Mouse (Mus musculus): ENCODE results near the gene Macrod2. TPM values are rescaled to one million over a fixed set of nuclear protein-coding genes. Genes with fewer than 3 reads are reported as not detected.

Gene Macrod2
- polyA plus RNA-seq, 1 experiment from 2014 or later = 47.6 TPM

DNA sequence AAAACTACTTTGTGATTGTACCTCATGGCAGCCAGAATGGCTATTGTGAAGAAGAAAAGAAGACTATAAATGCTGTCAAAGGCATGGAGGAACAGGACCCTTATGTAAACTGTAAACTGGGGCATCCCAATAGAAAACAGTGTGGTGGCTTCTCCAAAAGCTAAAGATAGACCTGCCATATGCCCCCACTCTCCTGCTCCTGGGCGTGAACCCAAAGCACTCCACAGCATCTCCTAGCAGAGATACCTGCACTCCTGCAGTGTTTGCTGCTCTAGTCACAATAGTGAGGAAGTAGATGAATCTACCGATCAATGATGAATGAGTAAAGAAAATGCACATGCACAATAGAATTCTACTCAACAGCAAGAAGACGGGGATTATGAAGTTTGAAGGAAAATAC is 554.4 kb downstream of the Macrod2 start:
- Histone ChIP-seq H3K4me3 (ENCODE audit: low read depth, low read length) (no peak overlapping the region), H3K4me1 (replicated peaks; ENCODE audit: control insufficient read depth, insufficient read depth, low read length) (no peaks in the 10 kb centered on the region), H3K4me2 (ENCODE audit: low read depth, low read length, severe bottlenecking) (no peak overlapping the region), H3K27ac (ENCODE audit: low read depth, low read length) (no peak overlapping the region), H3K27me3 (ENCODE audit: control insufficient read depth, insufficient read depth, low read length) (no peaks in the 10 kb centered on the region), H3K9me3 (ENCODE audit: control insufficient read depth, low read length) (no peaks in the 10 kb centered on the region), H3K36me3 (ENCODE audit: control insufficient read depth, insufficient read depth, low read length) (no peaks in the 10 kb centered on the region), H3K9ac (ENCODE audit: low read length) (no peak overlapping the region)
- WGBS = 91% methylated on average over 3 of the region's 3 CpGs
- DNase-seq (ENCODE audit: low spot score) (no peak), ATAC-seq (replicated peaks; ENCODE audit: low FRiP score) (no peak)

DNA sequence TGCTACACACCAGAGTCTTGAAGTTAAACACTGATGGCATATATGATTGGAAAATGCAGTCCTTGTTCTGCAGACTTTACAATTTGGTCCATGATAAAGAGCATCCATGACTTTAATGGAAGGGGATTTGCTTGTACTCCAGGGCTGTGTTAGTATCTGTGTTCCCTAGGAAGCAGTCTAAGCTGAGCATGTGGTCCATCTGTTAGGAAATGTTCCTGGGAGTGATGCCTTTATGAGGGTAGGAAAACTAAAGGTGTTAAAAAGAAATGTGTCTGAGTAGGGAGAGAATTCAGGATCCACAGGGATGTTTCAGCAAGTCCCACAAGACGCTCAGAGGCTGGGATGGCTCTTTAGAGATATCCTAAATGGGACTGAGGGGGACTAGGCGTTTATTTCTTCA is 564.1 kb downstream of the Macrod2 start:
- H3K4me3 ChIP-seq (ENCODE audit: low read depth, low read length) = no peak overlapping the region
- H3K4me2 ChIP-seq (ENCODE audit: low read depth, low read length, severe bottlenecking) = no peak overlapping the region
- 86% methylated on average over 2 of the region's 2 CpGs for WGBS
- no peak overlapping the region for H3K27ac ChIP-seq (ENCODE audit: low read depth, low read length)
- no peak for ATAC-seq (replicated peaks; ENCODE audit: low FRiP score)
- no peaks in the 10 kb centered on the region for H3K9me3 ChIP-seq (ENCODE audit: control insufficient read depth, low read length)
- no peak overlapping the region for H3K9ac ChIP-seq (ENCODE audit: low read length)
- H3K27me3 ChIP-seq (ENCODE audit: control insufficient read depth, insufficient read depth, low read length) = no peaks in the 10 kb centered on the region
- no peak for DNase-seq (ENCODE audit: low spot score)
- no peaks in the 10 kb centered on the region for H3K36me3 ChIP-seq (ENCODE audit: control insufficient read depth, insufficient read depth, low read length)
- H3K4me1 ChIP-seq (replicated peaks; ENCODE audit: control insufficient read depth, insufficient read depth, low read length) = no peaks in the 10 kb centered on the region

DNA sequence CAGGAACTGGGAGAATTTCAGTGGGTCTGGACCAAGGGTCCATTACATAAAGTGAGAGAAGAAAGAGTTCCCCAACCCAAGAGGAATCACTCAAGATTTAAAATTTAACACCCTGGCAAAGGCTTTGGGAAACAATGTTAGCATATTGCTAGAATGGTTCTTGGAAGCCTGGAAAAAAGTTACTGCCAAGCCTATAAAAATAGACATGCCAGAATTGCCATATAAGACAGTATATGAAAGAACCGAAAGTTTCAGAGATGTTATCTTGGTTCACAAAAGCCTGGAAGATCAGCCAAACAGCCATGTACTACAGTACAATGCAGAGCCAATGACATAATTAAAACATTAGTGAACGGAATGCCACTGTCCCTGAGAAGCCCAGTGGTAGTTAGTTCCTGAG is 575.1 kb downstream of the Macrod2 start:
- H3K27me3 ChIP-seq (ENCODE audit: control insufficient read depth, insufficient read depth, low read length) = no peaks in the 10 kb centered on the region
- no peak for ATAC-seq (replicated peaks; ENCODE audit: low FRiP score)

DNA sequence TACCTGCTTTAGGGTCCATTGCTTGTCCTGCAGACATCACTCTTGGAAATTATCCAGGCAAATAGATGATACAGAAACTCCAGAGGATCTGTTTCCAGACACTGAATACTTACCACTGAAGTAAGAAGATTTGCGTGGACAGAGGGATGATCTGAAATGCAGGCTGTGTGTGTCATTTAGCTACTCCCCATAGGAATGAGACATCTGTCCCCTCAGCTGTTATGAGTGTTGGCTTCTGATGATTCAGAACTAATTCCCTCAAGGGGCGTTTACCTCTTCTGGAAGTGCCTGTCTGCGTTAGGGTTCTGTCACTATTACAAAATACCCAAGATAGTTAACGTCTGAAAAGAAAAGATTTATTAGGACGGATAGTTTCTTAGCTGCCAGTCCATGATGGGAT is 576.7 kb downstream of the Macrod2 start:
- Histone ChIP-seq H3K27ac (ENCODE audit: low read depth, low read length) (no peak overlapping the region), H3K4me1 (replicated peaks; ENCODE audit: control insufficient read depth, insufficient read depth, low read length) (no peaks in the 10 kb centered on the region), H3K9me3 (ENCODE audit: control insufficient read depth, low read length) (no peaks in the 10 kb centered on the region), H3K4me2 (ENCODE audit: low read depth, low read length, severe bottlenecking) (no peak overlapping the region), H3K4me3 (ENCODE audit: low read depth, low read length) (no peak overlapping the region), H3K9ac (ENCODE audit: low read length) (no peak overlapping the region), H3K36me3 (ENCODE audit: control insufficient read depth, insufficient read depth, low read length) (no peaks in the 10 kb centered on the region), H3K27me3 (ENCODE audit: control insufficient read depth, insufficient read depth, low read length) (no peaks in the 10 kb centered on the region)
- DNase-seq (ENCODE audit: low spot score) (no peak), ATAC-seq (replicated peaks; ENCODE audit: low FRiP score) (no peak)
- WGBS = 81% methylated on average over 5 of the region's 5 CpGs

More for the DNA sequence above, 575.1 kb downstream of the Macrod2 start:
- Histone ChIP-seq H3K27ac (ENCODE audit: low read depth, low read length) (no peak overlapping the region), H3K4me3 (ENCODE audit: low read depth, low read length) (no peak overlapping the region), H3K9ac (ENCODE audit: low read length) (no peak overlapping the region), H3K9me3 (ENCODE audit: control insufficient read depth, low read length) (no peaks in the 10 kb centered on the region), H3K4me1 (replicated peaks; ENCODE audit: control insufficient read depth, insufficient read depth, low read length) (no peaks in the 10 kb centered on the region), H3K36me3 (ENCODE audit: control insufficient read depth, insufficient read depth, low read length) (no peaks in the 10 kb centered on the region), H3K4me2 (ENCODE audit: low read depth, low read length, severe bottlenecking) (no peak overlapping the region)
- DNase-seq (ENCODE audit: low spot score) = no peak
- WGBS = 88% methylated on average over 2 of the region's 2 CpGs

DNA sequence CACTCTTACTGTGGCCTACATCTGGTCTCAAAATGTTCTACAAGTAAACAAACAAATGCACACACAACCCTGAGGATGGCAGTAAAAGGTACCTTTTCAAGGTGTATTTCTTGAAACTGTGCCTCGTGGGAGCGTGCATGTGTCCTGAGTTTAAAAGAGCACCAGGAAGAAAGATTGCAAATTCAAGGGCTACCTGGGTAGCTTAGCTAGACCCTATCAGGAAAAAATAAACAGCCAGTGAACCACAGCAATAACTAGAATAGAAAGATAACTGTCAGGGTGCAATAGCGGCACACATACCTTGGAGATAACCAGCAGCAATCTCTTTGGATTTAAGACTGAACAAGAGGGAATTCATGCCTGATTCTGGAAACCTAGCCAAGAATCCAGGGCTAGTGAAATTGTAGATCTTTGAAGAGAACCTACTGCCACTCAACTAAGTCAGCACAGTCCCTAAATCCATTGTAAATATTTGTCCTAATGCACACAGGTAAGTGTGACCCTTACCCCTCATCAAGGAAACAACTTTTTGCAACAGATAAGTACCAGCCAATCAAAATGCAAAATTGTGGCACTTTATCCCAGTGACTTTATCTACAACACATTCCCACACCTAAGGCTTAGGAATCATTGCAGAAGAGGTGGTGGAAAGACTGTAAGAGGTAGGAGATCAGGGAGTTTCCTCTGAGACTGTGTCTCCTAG is 590.7 kb downstream of the Macrod2 start:
- Histone ChIP-seq H3K4me2 (ENCODE audit: low read depth, low read length, severe bottlenecking) (no peak overlapping the region), H3K9ac (ENCODE audit: low read length) (no peak overlapping the region), H3K4me1 (replicated peaks; ENCODE audit: control insufficient read depth, insufficient read depth, low read length) (no peaks in the 10 kb centered on the region), H3K27ac (ENCODE audit: low read depth, low read length) (no peak overlapping the region), H3K4me3 (ENCODE audit: low read depth, low read length) (no peak overlapping the region), H3K9me3 (ENCODE audit: control insufficient read depth, low read length) (no peaks in the 10 kb centered on the region), H3K27me3 (ENCODE audit: control insufficient read depth, insufficient read depth, low read length) (no peaks in the 10 kb centered on the region), H3K36me3 (ENCODE audit: control insufficient read depth, insufficient read depth, low read length) (no peaks in the 10 kb centered on the region)
- DNase-seq (ENCODE audit: low spot score) (no peak), ATAC-seq (replicated peaks; ENCODE audit: low FRiP score) (no peak)
- WGBS = 96% methylated on average over 3 of the region's 3 CpGs

DNA sequence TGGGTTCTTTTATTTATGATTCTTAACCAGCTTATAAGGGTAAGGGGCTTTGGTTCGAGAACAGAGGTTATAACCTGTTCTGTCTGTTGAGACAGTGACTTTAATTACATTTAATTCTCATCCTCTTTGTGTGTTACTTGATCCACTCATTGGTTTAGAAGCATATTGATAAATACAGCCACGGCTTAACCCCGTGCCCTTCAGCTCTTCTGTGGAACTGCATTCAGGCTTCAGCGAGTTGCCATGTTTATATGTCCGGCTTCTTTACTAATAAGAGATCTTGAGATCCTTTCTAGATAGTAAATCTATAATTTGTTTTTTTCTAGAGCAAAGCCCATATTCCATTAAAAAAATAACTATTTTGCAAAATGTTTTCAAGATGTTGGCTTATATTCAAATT is 608.7 kb downstream of the Macrod2 start:
- H3K27me3 ChIP-seq (ENCODE audit: control insufficient read depth, insufficient read depth, low read length) = no peaks in the 10 kb centered on the region
- H3K36me3 ChIP-seq (ENCODE audit: control insufficient read depth, insufficient read depth, low read length) = no peaks in the 10 kb centered on the region
- DNase-seq (ENCODE audit: low spot score) = no peak
- no peak overlapping the region for H3K4me2 ChIP-seq (ENCODE audit: low read depth, low read length, severe bottlenecking)
- H3K27ac ChIP-seq (ENCODE audit: low read depth, low read length) = no peak overlapping the region
- no peaks in the 10 kb centered on the region for H3K9me3 ChIP-seq (ENCODE audit: control insufficient read depth, low read length)
- H3K4me1 ChIP-seq (replicated peaks; ENCODE audit: control insufficient read depth, insufficient read depth, low read length) = 0 out of 2 replicates have a peak, but pooled peaks cover 2% of the 10 kb centered on the region
- 40% methylated on average over 5 of the region's 5 CpGs for WGBS
- no peak overlapping the region for H3K4me3 ChIP-seq (ENCODE audit: low read depth, low read length)
- ATAC-seq (replicated peaks; ENCODE audit: low FRiP score) = no peak
- H3K9ac ChIP-seq (ENCODE audit: low read length) = no peak overlapping the region

DNA sequence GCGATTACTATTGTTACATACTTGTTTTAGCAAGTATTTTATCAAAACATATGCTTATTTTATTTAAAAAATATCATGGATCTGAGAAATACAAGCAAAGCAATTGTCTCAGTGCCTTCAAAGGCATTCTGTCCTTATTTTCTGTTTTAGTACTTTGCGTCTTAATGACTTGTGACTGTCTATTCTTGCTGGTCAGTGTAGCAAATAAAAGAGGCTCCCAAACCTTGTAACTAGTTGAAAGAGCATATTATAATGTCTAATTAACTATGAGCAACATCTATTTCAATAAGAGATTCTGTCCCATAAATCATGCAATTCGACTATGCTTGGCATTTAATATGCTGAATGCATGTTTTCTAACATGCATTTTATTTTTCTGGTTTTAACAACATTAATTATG is 609.2 kb downstream of the Macrod2 start:
- H3K4me3 ChIP-seq (ENCODE audit: low read depth, low read length) = no peak overlapping the region
- no peaks in the 10 kb centered on the region for H3K36me3 ChIP-seq (ENCODE audit: control insufficient read depth, insufficient read depth, low read length)
- WGBS = 67% methylated on average over 3 of the region's 3 CpGs
- no peak for ATAC-seq (replicated peaks; ENCODE audit: low FRiP score)
- no peak overlapping the region for H3K9ac ChIP-seq (ENCODE audit: low read length)
- no peaks in the 10 kb centered on the region for H3K27me3 ChIP-seq (ENCODE audit: control insufficient read depth, insufficient read depth, low read length)
- H3K4me2 ChIP-seq (ENCODE audit: low read depth, low read length, severe bottlenecking) = no peak overlapping the region
- no peak for DNase-seq (ENCODE audit: low spot score)
- H3K9me3 ChIP-seq (ENCODE audit: control insufficient read depth, low read length) = no peaks in the 10 kb centered on the region
- 0 out of 2 replicates have a peak, but pooled peaks cover 2% of the 10 kb centered on the region for H3K4me1 ChIP-seq (replicated peaks; ENCODE audit: control insufficient read depth, insufficient read depth, low read length)
- H3K27ac ChIP-seq (ENCODE audit: low read depth, low read length) = no peak overlapping the region

DNA sequence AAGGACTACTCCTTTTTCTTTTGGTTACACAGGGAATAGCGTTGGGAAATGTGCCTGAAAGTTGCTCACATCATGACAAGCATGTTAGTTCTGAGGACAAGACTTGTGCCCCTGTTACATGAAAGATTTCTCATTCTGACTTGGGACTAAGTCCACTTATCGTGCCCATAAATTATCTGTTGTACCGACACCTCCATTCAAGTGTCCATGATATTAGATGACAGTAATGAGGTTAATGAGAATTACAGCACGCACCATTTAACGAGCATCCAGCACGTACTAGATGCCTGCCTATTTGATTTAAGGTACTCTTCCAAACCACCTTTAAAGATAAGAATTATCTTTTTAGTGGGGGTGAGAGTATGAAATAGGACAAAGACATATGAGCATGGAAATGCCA is 610.5 kb downstream of the Macrod2 start:
- Histone ChIP-seq H3K9ac (ENCODE audit: low read length) (no peak overlapping the region), H3K27ac (ENCODE audit: low read depth, low read length) (no peak overlapping the region), H3K4me3 (ENCODE audit: low read depth, low read length) (no peak overlapping the region), H3K36me3 (ENCODE audit: control insufficient read depth, insufficient read depth, low read length) (no peaks in the 10 kb centered on the region), H3K9me3 (ENCODE audit: control insufficient read depth, low read length) (no peaks in the 10 kb centered on the region), H3K27me3 (ENCODE audit: control insufficient read depth, insufficient read depth, low read length) (no peaks in the 10 kb centered on the region), H3K4me2 (ENCODE audit: low read depth, low read length, severe bottlenecking) (no peak overlapping the region), H3K4me1 (replicated peaks; ENCODE audit: control insufficient read depth, insufficient read depth, low read length) (0 out of 2 replicates have a peak, but pooled peaks cover 2% of the 10 kb centered on the region)
- DNase-seq (ENCODE audit: low spot score) = no peak
- WGBS = 66% methylated on average over 6 of the region's 6 CpGs
- no peak for ATAC-seq (replicated peaks; ENCODE audit: low FRiP score)

DNA sequence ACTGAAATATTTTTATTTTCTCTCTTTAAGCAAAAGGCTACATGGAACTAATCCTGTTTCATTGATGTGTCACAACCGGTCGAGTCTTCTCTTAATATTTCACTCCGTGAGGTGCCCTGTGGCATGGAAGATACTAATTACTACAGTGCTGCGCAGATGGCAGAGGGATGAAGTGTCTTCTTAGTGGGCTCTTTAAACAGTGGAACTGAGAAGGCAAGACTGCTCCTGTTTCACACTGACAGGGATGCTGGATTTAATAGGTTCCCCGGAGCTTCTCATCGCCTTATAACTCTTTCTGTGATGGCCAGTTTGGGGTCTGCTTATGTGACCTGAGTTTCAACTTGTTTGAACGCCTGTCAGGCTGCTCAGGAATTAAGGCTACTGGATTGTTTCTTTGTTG is 612.6 kb downstream of the Macrod2 start:
- Histone ChIP-seq H3K36me3 (ENCODE audit: control insufficient read depth, insufficient read depth, low read length) (no peaks in the 10 kb centered on the region), H3K9ac (ENCODE audit: low read length) (no peak overlapping the region), H3K27me3 (ENCODE audit: control insufficient read depth, insufficient read depth, low read length) (no peaks in the 10 kb centered on the region), H3K4me1 (replicated peaks; ENCODE audit: control insufficient read depth, insufficient read depth, low read length) (0 out of 2 replicates have a peak, but pooled peaks cover 2% of the 10 kb centered on the region), H3K27ac (ENCODE audit: low read depth, low read length) (no peak overlapping the region), H3K4me3 (ENCODE audit: low read depth, low read length) (no peak overlapping the region), H3K9me3 (ENCODE audit: control insufficient read depth, low read length) (no peaks in the 10 kb centered on the region), H3K4me2 (ENCODE audit: low read depth, low read length, severe bottlenecking) (no peak overlapping the region)
- no peak for ATAC-seq (replicated peaks; ENCODE audit: low FRiP score)
- DNase-seq (ENCODE audit: low spot score) = no peak
- WGBS = 53% methylated on average over 7 of the region's 7 CpGs
